Mouse (Mus musculus): ENCODE data around the gene Samd4.

DNA sequence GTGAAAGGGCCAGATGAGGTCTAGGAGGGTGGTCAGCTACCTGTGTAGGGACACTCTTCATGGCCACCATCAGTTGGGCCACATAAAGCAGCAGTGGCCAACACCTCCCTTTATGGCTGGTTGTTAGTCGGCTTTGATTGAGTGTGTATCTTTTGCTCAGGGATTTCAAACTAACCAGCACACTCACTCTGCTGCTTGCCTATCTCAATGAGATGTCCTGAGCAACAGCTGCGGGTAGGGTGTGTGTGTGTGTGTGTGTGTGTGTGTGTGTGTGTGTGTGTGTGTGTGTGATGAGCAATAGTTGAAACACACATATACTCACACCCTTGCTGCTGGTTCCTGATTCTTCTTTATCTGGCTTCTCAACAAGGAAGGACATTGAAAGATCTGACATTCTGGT is 69.6 kb downstream of the Samd4 start:
- TF ChIP-seq GATA1 (IDR thresholded peaks at IDR 0.05; ENCODE audit: borderline replicate concordance, low read length) = no peak
- no peak for TF ChIP-seq FLI1 (IDR thresholded peaks at IDR 0.05; ENCODE audit: low read length)

All from megakaryocyte, embryonic 14.5 days (primary cell).